Mouse (Mus musculus) lung, adult 10 weeks (tissue): ENCODE results near the gene Utp14b. TPM values are rescaled to one million over a fixed set of nuclear protein-coding genes. Genes with fewer than 3 reads are reported as not detected.

Experiments
- polyA plus RNA-seq: library from polyadenylated mRNA; stranded (reverse); fragments of 350-450 nt; fragmentation: Illumina TruSeq; extraction: RNeasy Lipid Tissue Mini Kit (QIAGEN cat#74804); gene quantifications from one replicate; pipeline ENCODE4 v1.2.3, GENCODE M21; 2014; ENCODE audit warnings: low read depth, low replicate concordance; ENCODE audit not compliant: insufficient read depth

Utp14b gene
- polyA plus RNA-seq = 0.89 TPM

DNA sequence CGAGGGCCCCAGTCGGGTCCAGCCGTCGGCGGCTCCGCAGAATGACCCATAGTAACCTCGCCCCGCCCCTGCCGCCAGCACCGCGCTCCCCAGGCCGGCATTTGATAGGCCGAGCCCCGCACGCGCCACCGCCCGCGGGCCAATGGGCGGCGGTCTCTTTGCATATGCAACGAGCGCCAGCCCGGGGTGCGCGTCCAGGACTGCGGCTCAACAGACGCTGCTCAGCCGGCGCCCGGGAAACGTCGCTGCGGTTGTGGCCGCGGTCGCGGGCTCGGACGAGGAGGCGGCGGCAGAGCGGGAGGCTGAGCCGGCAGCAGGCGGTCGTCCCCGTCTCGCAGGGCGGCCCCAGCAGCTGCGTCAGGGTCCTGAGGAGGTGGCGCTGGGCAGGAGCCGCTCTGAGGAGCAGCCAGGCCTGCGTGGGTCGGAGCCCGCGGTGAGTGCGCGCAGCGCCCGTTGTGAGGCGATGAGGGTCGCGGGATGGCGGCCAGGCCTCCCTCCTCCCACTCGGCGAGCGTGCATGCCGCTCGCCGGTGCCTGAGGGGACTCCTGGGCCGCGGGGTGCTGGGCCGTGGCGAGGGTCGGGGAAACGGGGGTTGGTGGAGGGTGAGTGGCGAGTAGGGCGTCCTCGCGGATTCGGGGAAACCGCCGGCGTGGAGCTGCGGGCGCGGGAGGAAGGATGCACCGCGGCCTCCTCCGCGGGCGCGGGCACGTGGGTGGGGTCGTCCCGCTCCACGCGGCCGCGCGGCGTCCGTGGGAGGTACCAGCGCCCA is at the start of gene Utp14b, which contains the start of gene Acsl3:
TSS of gene Utp14b (plus strand) at position 368 of the 770 bp plus-strand sequence.
TSS of gene Acsl3 (plus strand) at position 155 of the 770 bp plus-strand sequence.

Other genes with a start within 250 kb of the Utp14b start
- gene Farsb, start 169.1 kb upstream of the Utp14b start, polyA plus RNA-seq = 24.1 TPM
- gene Mogat1, start 147.0 kb upstream of the Utp14b start, polyA plus RNA-seq = 1.4 TPM
- 0.10 TPM for gene BC035947, start 145.9 kb upstream of the Utp14b start, polyA plus RNA-seq
- gene Acsl3, start 213 bp upstream of the Utp14b start, polyA plus RNA-seq = 11.5 TPM
- 8.8 TPM for gene Kcne4, start 158.7 kb downstream of the Utp14b start, polyA plus RNA-seq